Mouse (Mus musculus) gastrocnemius, postnatal 4 days (tissue): Measurements from ENCODE around the gene Rps6ka6. TPM values are rescaled to one million over a fixed set of nuclear protein-coding genes. Genes with fewer than 3 reads are reported as not detected.
A peak's percentile ranks its signal among the peaks of the same experiment; 100 is the strongest.

Experiments used
- DNase-seq, 2 experiments: peaks; one replicate each; pipeline ENCODE4 v3.0.0; 2021 to 2022; ENCODE audit warnings: low spot score in 2 of 2, mixed read lengths in 2 of 2
- long read RNA-seq, 2 experiments: library from polyadenylated mRNA; stranded (forward); transcript quantifications; one replicate each; pipeline ENCODE4 v2.0.0; 2021
- total RNA-seq, 2 experiments: library from RNA; stranded (reverse); gene quantifications; 2 replicates each; pipeline ENCODE4 v1.2.3; 2021

The Rps6ka6 gene
- 10 to 100 TPM in 1 of 2 experiments, 1 to 10 TPM in 1; 9.5 to 11.3 TPM for total RNA-seq
- long read RNA-seq, experiment 1, full-length matches to known transcripts, result 7 of 16 reads
- long read RNA-seq, experiment 1, partial matches to known transcripts, result 1 of 16 reads
- long read RNA-seq, experiment 1, other reads (novel, unspliced or antisense), result 8 of 16 reads
- long read RNA-seq, experiment 2, full-length matches to known transcripts, result 5 of 13 reads
- long read RNA-seq, experiment 2, partial matches to known transcripts, result 0 of 13 reads
- long read RNA-seq, experiment 2, other reads (novel, unspliced or antisense), result 8 of 13 reads

DNA sequence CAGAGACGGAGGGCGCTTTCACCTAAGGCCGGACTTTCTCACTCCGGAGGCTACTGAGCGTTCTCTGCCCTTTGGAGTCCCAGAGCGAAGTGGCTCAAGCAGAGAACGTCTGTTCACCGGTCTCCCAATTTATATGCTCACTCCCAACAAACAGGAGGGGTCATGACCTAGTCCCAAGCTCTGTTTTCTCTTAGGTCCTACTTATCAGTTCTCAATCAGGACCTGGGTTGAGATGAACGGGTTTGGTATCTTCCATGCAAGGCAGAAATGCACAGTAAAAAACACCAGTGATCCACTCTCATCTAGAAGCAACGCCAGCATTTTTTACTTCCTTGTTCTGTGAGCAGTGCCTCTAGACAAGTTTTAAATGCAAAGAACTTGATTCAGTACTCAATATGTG is at the start of gene Rps6ka6:
Gene Rps6ka6 (minus strand): TSS at position 101 of the 400 bp plus-strand sequence.
- no peak for DNase-seq

DNA sequence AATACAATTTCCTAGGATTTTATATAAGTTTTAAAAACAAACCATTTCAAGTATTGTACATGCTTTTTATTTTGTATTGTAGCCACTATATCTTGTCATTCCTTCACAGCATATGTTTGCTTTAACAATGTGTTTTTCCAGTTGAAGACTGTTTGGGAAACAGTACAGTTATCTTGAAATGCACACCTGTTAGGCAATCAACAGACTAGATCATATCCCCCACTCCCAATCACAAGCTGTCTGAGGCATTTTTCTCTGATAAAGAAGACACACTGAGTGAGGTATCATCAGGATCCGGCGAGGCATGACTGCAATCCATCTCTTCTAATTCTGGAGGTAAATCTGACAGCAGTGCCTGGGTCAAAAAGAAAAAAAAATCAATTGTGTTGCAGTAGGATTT is 39.3 kb upstream of the Rps6ka6 start:
- no peak for DNase-seq

DNA sequence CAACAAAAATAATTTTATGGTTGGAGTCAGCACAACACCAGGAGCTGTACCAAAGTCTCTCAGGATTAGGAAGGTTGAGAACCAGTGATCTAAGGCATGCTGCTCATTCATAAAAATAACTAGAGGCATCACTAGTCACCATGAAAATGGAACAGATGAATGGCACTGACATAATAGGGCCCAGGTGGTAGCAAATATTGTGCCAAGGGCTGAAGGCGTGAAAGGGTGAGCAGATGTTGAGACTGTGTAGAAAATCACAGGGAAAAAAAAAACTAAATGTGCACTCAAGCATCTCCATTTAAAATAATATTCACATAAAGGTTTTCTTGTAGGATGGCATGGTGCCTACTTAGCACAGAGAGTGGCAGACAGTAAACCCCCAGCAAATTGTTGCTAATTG is 19.6 kb downstream of the Rps6ka6 start:
- no peak for DNase-seq

DNA sequence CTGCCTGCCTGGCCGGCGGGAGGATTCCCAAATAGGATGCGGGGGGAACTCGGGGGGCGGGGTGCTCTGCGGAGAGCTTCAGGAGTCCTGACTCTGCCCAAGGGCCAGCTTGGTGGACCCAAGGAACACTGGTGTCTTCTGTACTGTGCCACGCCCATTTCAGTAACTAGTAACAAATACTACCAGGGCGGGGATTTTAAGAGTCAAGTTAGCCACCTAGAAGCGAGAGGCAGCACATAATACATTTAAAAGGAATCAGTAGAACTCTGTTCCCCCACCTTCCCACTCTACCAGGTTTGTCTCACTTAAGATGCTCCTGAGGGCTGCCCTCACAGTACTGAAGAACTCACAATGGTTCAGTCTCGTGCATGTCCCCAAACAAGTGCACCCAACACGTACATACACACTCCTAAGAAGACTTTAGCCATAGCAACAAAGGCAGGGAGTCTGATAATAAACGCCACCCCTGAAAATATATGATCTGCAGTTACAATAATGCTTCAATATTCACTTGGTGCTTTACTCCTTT is 74.1 kb downstream of the Rps6ka6 start:
- DNase-seq, result no peak

DNA sequence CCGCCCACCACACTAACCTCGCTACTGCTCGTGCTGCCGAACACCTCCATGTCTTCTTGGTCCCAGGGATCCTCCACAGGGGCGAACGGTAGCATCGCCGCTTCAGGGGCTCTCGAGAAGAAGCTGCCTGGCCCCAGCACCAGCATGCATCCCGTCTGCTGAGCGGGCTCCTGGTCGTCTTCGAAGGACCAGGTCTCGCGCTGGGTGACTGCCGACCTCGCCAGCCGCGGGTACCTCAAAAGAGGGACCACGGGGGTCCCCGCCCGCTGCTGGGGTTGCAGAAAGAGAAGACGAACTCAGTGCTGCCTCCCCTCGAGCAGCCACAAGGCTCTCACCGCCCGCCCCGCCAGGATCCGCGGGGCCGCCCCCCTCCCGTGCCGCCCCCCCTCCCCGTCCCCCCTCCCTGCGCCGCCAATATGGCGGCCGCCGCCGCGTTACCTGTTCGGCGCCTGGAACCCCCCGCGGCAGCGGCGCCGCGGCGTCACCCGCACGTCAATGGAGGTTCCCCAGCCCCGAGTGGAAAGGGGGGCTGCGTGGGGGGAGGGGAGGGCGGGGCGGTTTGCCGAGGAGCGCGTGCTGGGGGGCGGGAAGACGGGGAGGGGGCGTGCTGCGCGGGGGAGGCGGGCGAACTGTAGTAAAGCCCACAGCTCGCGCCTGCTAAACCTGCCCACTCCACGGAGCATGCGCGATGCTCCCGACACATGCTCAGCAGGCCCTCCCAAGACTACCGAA is 74.8 kb downstream of the Rps6ka6 start:
- DNase-seq, result peak; percentile 19 to 28

DNA sequence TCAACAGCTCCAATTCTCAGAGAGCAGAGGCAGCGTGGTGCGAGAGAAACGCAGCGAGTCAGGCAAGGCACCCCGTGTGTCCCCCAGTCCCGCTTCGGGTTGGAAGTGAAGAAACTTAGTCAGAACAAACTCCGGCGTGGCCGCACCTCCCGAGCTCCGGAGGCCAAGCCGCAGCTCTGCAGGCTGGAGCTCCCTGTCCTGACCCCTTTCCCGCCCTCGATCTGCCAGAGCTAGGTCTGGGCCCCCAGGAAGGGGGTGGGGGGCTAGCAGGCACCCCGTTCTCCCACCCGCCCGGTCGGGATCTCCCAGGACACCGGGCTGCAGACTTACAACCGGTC is 75.3 kb downstream of the Rps6ka6 start:
- peak in 1 of 2 experiments; percentile 6 for DNase-seq

DNA sequence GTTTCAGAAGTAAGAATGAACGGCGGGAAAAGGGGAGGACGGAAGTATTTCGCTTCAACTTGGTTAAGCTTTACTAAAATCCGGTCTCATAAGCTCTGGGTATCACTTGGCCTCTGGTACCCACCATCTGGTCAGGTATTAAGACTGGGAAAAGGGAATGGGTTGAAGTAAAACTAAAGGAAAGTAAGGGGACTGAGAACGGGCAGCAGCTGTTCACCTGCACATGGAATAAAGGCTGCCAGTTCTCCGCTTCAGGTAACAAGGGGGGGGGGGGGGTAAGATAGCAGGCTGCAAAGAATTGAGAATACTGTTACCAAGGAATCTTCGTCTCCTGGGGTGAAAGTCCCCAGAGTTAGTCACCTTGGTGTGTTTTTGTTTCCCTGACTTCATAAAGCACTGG is 75.7 kb downstream of the Rps6ka6 start:
- DNase-seq, result no peak

DNA sequence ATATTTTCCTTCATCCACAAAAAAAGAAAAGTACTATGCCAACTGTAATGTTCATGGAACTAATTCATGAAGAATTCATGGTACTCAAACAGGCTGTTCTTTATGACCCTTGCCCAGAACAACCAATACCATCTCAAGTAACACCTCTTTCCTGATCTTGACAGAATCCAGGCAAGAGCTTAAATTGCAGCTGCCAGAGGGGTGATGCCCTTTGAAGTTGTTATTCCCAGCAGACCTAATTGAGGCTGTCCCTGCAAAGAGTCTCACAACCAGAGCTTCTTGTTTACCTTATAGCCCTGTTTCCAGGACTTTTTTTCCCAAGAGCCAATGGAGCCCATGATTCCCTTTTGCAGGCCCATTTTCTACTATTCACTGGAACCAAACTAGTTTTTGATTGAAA is 77.6 kb downstream of the Rps6ka6 start:
- DNase-seq, result no peak

DNA sequence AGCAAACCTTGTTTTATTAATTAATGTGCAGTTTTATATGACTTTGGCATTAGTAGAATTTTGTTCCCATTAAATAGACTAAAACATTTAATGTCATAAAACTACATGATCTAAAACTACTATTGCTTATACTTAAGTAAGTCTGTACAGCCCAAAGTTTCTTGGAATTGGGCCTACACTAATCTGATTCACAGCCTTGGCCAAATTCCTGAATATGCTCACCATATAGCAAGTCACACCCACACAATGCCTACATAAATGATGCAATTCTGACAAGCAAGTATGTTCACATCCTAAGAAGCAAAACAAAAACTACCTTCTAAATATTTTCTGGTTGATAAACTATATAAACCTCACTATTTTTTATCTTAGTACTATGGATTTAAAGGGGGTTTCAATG is 101.2 kb downstream of the Rps6ka6 start:
- DNase-seq, result no peak

DNA sequence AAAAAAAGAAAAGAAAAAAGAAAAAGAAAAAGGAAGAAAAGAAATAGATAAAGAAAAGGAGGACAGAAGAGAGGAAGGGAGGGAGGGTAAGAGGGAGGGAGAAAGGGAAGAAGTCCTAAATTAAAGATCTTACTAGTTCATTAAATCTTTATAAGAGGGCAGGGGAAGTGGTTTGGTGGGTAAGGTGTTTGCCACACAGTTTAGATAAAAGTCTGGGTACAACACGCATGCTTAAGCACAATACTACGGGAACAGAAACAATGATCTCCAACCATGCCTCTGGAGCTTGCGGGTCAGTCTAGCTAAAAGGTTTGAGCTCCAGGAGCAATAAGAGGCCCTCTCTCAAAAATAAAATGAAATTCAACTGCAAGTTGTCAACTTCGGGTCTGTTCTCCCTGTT is 123.0 kb downstream of the Rps6ka6 start:
- DNase-seq, result no peak

DNA sequence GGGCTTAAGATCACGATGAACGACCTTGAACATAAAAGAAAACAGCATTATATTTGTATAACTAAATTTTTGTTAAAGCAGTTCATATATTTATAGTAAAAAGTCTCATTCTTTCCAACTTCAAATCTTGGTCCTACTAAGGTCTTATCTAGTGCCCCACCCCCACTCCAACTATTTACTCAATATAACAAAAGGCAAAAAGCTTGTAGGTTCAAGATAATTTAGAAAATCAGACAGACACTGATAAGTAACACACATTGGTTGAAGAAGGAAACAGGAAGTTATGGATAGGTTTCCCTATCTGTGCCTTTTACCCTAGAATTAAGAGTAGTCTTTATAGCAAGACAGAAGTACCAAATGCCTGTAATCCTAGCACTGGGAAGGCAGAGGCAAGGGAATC is 132.9 kb downstream of the Rps6ka6 start:
- no peak for DNase-seq

DNA sequence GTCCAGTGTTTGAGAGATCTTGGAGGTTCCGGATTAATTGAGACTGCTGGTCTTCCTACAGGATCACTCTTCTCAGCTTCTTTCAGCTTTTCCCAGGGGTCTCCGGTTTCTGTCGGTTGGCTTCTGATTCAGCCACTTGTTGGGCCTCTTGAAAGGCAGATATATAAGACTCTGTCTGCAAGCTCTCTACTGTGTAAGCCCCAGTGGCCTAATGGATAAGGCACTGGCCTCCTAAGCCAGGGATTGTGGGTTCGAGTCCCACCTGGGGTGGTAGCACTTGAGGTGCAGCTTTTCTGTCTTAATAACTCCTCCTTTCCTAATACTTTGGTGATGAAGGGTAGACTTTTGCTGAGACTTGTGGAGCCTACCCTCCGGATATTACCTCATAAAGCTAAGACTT is 160.7 kb downstream of the Rps6ka6 start:
- DNase-seq, result no peak

DNA sequence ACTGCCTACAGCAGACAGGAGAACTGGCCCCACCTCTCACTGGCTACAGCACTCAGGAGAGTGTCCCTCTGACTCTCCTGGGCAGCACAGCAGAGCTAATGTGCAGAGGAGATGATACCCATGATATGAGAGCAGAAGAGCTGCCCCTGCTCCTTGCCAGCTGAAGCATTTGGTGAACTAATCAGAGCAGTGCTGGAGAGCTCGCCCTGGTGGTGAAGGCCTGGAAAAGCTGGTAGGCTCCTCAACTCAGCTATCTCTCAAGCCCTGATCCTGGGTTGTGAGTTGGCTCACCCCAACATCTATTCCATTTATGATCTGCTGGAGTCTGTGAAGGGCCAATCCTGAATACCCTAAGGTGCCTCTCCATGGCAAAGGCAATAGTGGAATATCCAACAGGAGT is 163.6 kb downstream of the Rps6ka6 start:
- DNase-seq, result no peak

Other genes starting within 250 kb of the Rps6ka6 start
- gene Hdx, start 159.1 kb upstream of the Rps6ka6 start, total RNA-seq, result under 1 TPM; 0.69 to 0.75 TPM